Mouse (Mus musculus): ENCODE data around the gene Cep112. TPM values are rescaled to one million over a fixed set of nuclear protein-coding genes. Genes with fewer than 3 reads are reported as not detected.

The Cep112 gene
- total RNA-seq, 1 experiment from 2014 or later: 16.8 TPM

- no peak for DNase-seq
Measured at GRCm38 (mm10) chr11:108877520-108877919, 452.5 kb downstream of the Cep112 start.

GRCm38 (mm10) chr11:108880546-108880945 lies 455.6 kb downstream of the Cep112 start:
- DNase-seq: no peak

- no peak for DNase-seq
Measured at GRCm38 (mm10) chr11:108881662-108882061, 456.7 kb downstream of the Cep112 start.

GRCm38 (mm10) chr11:108885276-108885896 lies 460.4 kb downstream of the Cep112 start:
- DNase-seq: no peak

- no peak for DNase-seq
Measured at GRCm38 (mm10) chr11:108886060-108886459, 461.1 kb downstream of the Cep112 start.

- no peak for DNase-seq
Measured at GRCm38 (mm10) chr11:108889121-108889520, 464.1 kb downstream of the Cep112 start.

- no peak for DNase-seq
Measured at GRCm38 (mm10) chr11:108890544-108890943, 465.6 kb downstream of the Cep112 start.

GRCm38 (mm10) chr11:108891111-108891870 lies 466.3 kb downstream of the Cep112 start:
- peak; percentile 69 for DNase-seq

GRCm38 (mm10) chr11:108891871-108892380 lies 466.9 kb downstream of the Cep112 start:
- peak; percentile 25 for DNase-seq

GRCm38 (mm10) chr11:108892406-108892805 lies 467.4 kb downstream of the Cep112 start:
- DNase-seq: no peak

- no peak for DNase-seq
Measured at GRCm38 (mm10) chr11:108893232-108893790, 468.3 kb downstream of the Cep112 start.

GRCm38 (mm10) chr11:108893855-108894510 lies 469.0 kb downstream of the Cep112 start:
- no peak for DNase-seq

- DNase-seq: no peak
Measured at GRCm38 (mm10) chr11:108897034-108897433, 472.0 kb downstream of the Cep112 start.

GRCm38 (mm10) chr11:108898063-108898462 lies 473.1 kb downstream of the Cep112 start:
- DNase-seq: peak; percentile 19

GRCm38 (mm10) chr11:108898483-108898882 lies 473.5 kb downstream of the Cep112 start:
- no peak for DNase-seq

GRCm38 (mm10) chr11:108900718-108901488 lies 475.9 kb downstream of the Cep112 start:
- DNase-seq: peak; percentile 89

GRCm38 (mm10) chr11:108901670-108902069 lies 476.7 kb downstream of the Cep112 start:
- no peak for DNase-seq

- no peak for DNase-seq
Measured at GRCm38 (mm10) chr11:108902303-108902702, 477.3 kb downstream of the Cep112 start.

- DNase-seq: no peak
Measured at GRCm38 (mm10) chr11:108906590-108907254, 481.7 kb downstream of the Cep112 start.

GRCm38 (mm10) chr11:108909396-108910195 lies 484.6 kb downstream of the Cep112 start:
- no peak for DNase-seq
